Mouse (Mus musculus): Measurements from ENCODE around the gene Serpina3a. TPM values are rescaled to one million over a fixed set of nuclear protein-coding genes. Genes with fewer than 3 reads are reported as not detected.

Serpina3a gene
- polyA plus RNA-seq, 1 experiment from 2014 or later = not detected

- 79% methylated on average over 1 of the region's 1 CpGs for WGBS
- Histone ChIP-seq H3K27ac (ENCODE audit: low read depth, low read length) (no peak overlapping the region), H3K4me2 (ENCODE audit: low read depth, low read length, severe bottlenecking) (no peak overlapping the region), H3K4me1 (replicated peaks; ENCODE audit: control insufficient read depth, insufficient read depth, low read length) (no peaks in the 10 kb centered on the region), H3K36me3 (ENCODE audit: control insufficient read depth, insufficient read depth, low read length) (no peaks in the 10 kb centered on the region), H3K9ac (ENCODE audit: low read length) (no peak overlapping the region), H3K4me3 (ENCODE audit: low read depth, low read length) (no peak overlapping the region), H3K27me3 (ENCODE audit: control insufficient read depth, insufficient read depth, low read length) (no peaks in the 10 kb centered on the region), H3K9me3 (ENCODE audit: control insufficient read depth, low read length) (no peaks in the 10 kb centered on the region)
- DNase-seq (ENCODE audit: low spot score) (no peak), ATAC-seq (replicated peaks; ENCODE audit: low FRiP score) (no peak)
Observed at GRCm38 (mm10) chr12:104091303-104091702, 21.2 kb upstream of the Serpina3a start.

DNA sequence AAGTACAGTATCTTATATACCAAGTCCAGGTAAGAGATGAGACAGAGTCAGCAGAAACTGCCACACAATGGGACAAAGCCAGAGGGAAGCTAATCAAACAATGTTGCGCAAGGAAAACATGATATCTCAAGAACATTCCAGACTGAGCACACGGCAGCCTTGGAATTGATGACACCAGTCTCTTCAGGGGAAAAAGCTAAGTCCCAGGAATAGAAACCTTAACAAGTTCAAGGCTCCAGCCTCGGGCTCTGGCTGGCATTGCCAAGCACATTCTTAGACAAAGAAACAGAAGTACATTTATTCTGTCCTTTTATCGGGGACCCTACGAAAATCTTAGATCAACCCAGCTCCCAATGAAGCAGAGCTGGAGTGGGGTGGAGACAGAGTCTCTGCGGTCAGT is 11.8 kb upstream of the Serpina3a start, which contains the start of gene Serpina5:
Serpina5 (plus strand) TSS at position 346 of the 400 bp plus-strand sequence.
- no peak within 1 kb of the TSS for H3K9ac ChIP-seq (ENCODE audit: low read length)
- H3K36me3 ChIP-seq (ENCODE audit: control insufficient read depth, insufficient read depth, low read length) = no peaks in the 10 kb centered on the region
- no peak within 1 kb of the TSS for H3K27ac ChIP-seq (ENCODE audit: low read depth, low read length)
- no peaks in the 10 kb centered on the region for H3K27me3 ChIP-seq (ENCODE audit: control insufficient read depth, insufficient read depth, low read length)
- no peaks in the 10 kb centered on the region for H3K4me1 ChIP-seq (replicated peaks; ENCODE audit: control insufficient read depth, insufficient read depth, low read length)
- H3K9me3 ChIP-seq (ENCODE audit: control insufficient read depth, low read length) = no peaks in the 10 kb centered on the region
- ATAC-seq (replicated peaks; ENCODE audit: low FRiP score) = no peak
- no peak within 1 kb of the TSS for H3K4me3 ChIP-seq (ENCODE audit: low read depth, low read length)
- no peak within 1 kb of the TSS for H3K4me2 ChIP-seq (ENCODE audit: low read depth, low read length, severe bottlenecking)
- no peak for DNase-seq (ENCODE audit: low spot score)
- WGBS = 96% methylated on average over 6 of the region's 6 CpGs

GRCm38 (mm10) chr12:104105847-104106246 is 6.7 kb upstream of the Serpina3a start:
- Histone ChIP-seq H3K27me3 (ENCODE audit: control insufficient read depth, insufficient read depth, low read length) (no peaks in the 10 kb centered on the region), H3K9me3 (ENCODE audit: control insufficient read depth, low read length) (no peaks in the 10 kb centered on the region)
- no peak for ATAC-seq (replicated peaks; ENCODE audit: low FRiP score)

DNA sequence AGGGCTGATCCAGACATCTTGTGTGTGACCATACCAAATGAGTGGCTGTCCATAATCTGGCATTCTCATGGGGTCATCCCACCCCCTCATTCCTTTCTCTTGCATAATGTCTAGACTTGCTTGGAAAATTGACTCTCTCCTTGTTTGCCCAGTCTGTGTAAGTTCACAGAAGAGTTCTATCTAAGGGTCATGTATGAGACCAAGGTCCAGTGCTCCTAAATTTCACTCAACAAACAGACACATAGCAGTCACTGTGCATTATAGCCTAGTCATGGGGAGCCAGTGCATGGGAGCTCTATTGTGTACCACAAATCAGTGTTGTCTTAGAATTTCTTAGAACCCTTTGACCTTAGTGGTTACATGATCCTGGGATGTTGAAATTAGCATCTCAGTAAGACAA is 5.6 kb upstream of the Serpina3a start:
- no peak overlapping the region for H3K27ac ChIP-seq (ENCODE audit: low read depth, low read length)
- H3K4me3 ChIP-seq (ENCODE audit: low read depth, low read length) = no peak overlapping the region
- no peaks in the 10 kb centered on the region for H3K36me3 ChIP-seq (ENCODE audit: control insufficient read depth, insufficient read depth, low read length)
- H3K27me3 ChIP-seq (ENCODE audit: control insufficient read depth, insufficient read depth, low read length) = no peaks in the 10 kb centered on the region
- ATAC-seq (replicated peaks; ENCODE audit: low FRiP score) (no peak), DNase-seq (ENCODE audit: low spot score) (no peak)
- no peak overlapping the region for H3K4me2 ChIP-seq (ENCODE audit: low read depth, low read length, severe bottlenecking)
- no peak overlapping the region for H3K9ac ChIP-seq (ENCODE audit: low read length)
- H3K4me1 ChIP-seq (replicated peaks; ENCODE audit: control insufficient read depth, insufficient read depth, low read length) = no peaks in the 10 kb centered on the region
- H3K9me3 ChIP-seq (ENCODE audit: control insufficient read depth, low read length) = no peaks in the 10 kb centered on the region

More at GRCm38 (mm10) chr12:104105847-104106246, 6.7 kb upstream of the Serpina3a start:
- H3K4me2 ChIP-seq (ENCODE audit: low read depth, low read length, severe bottlenecking) = no peak overlapping the region
- H3K4me1 ChIP-seq (replicated peaks; ENCODE audit: control insufficient read depth, insufficient read depth, low read length) = no peaks in the 10 kb centered on the region
- no peak overlapping the region for H3K4me3 ChIP-seq (ENCODE audit: low read depth, low read length)
- no peak for DNase-seq (ENCODE audit: low spot score)
- no peaks in the 10 kb centered on the region for H3K36me3 ChIP-seq (ENCODE audit: control insufficient read depth, insufficient read depth, low read length)
- no peak overlapping the region for H3K9ac ChIP-seq (ENCODE audit: low read length)
- H3K27ac ChIP-seq (ENCODE audit: low read depth, low read length) = no peak overlapping the region

GRCm38 (mm10) chr12:104108507-104108906 is 4.0 kb upstream of the Serpina3a start:
- Histone ChIP-seq H3K4me2 (ENCODE audit: low read depth, low read length, severe bottlenecking) (no peak overlapping the region), H3K4me3 (ENCODE audit: low read depth, low read length) (no peak overlapping the region), H3K27ac (ENCODE audit: low read depth, low read length) (no peak overlapping the region), H3K9me3 (ENCODE audit: control insufficient read depth, low read length) (no peaks in the 10 kb centered on the region), H3K4me1 (replicated peaks; ENCODE audit: control insufficient read depth, insufficient read depth, low read length) (no peaks in the 10 kb centered on the region), H3K27me3 (ENCODE audit: control insufficient read depth, insufficient read depth, low read length) (no peaks in the 10 kb centered on the region), H3K36me3 (ENCODE audit: control insufficient read depth, insufficient read depth, low read length) (no peaks in the 10 kb centered on the region), H3K9ac (ENCODE audit: low read length) (no peak overlapping the region)
- DNase-seq (ENCODE audit: low spot score) (no peak), ATAC-seq (replicated peaks; ENCODE audit: low FRiP score) (no peak)
- WGBS = 91% methylated on average over 2 of the region's 2 CpGs

DNA sequence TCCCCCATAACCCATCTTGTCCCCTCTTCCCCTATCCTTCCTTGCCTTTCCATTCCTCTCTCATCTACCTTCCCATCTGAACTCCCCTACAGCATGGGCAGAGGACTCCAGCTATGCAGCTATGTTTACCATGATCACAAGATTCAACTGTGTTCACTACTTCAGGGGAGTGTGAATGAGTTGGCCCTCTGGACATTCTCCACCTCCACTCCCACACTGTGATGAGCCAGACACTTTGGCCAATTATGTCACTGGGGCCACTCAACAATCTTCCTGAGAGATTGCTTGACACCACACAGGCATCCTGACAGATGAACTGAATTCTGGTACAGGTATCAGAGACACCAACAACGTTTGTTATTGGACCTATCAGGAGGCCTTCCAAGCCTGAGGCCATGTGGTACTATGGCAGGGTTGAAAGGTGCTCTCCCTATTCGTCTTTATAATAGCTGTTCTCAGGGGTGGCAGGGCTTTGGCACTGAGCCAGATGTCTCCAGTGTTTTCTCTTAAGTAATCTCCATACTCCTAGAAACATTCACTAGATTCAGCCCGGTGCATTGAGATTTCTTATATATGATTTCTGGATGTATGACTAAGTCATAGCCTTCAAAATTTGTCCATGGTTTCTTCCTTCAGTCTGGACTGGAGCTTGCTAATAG is 2.5 kb downstream of the Serpina3a start:
- no peaks in the 10 kb centered on the region for H3K27me3 ChIP-seq (ENCODE audit: control insufficient read depth, insufficient read depth, low read length)
- no peak for DNase-seq (ENCODE audit: low spot score)
- no peaks in the 10 kb centered on the region for H3K4me1 ChIP-seq (replicated peaks; ENCODE audit: control insufficient read depth, insufficient read depth, low read length)
- H3K9me3 ChIP-seq (ENCODE audit: control insufficient read depth, low read length) = no peaks in the 10 kb centered on the region
- H3K36me3 ChIP-seq (ENCODE audit: control insufficient read depth, insufficient read depth, low read length) = no peaks in the 10 kb centered on the region
- H3K9ac ChIP-seq (ENCODE audit: low read length) = no peak overlapping the region
- ATAC-seq (replicated peaks; ENCODE audit: low FRiP score) = no peak
- no peak overlapping the region for H3K27ac ChIP-seq (ENCODE audit: low read depth, low read length)
- no peak overlapping the region for H3K4me3 ChIP-seq (ENCODE audit: low read depth, low read length)
- H3K4me2 ChIP-seq (ENCODE audit: low read depth, low read length, severe bottlenecking) = no peak overlapping the region
- WGBS = 69% methylated on average over 3 of the region's 3 CpGs

DNA sequence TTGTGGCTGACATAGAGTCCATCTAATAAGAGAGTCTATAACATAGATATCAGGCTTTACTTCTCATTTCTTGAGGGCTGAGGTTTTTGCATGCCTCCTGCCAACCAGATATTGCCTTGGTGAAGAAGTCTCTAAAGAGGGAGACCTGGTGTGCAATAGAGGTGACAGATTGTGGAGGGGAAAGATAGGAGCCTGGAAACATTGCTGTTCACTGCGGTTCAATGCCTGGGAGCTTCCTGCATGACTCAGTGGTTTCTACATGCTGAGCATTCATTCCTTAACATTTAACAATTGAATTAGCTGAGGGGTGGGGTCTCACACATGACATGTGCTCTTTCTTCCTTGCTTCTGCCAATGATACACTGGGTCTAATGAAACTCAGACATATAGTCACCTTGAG is 10.6 kb downstream of the Serpina3a start:
- WGBS = 84% methylated on average over 1 of the region's 1 CpGs
- no peak for DNase-seq (ENCODE audit: low spot score)

GRCm38 (mm10) chr12:104123996-104124395 is 11.5 kb downstream of the Serpina3a start:
- Histone ChIP-seq H3K9ac (ENCODE audit: low read length) (no peak overlapping the region), H3K4me1 (replicated peaks; ENCODE audit: control insufficient read depth, insufficient read depth, low read length) (no peaks in the 10 kb centered on the region), H3K27ac (ENCODE audit: low read depth, low read length) (no peak overlapping the region), H3K4me2 (ENCODE audit: low read depth, low read length, severe bottlenecking) (no peak overlapping the region), H3K4me3 (ENCODE audit: low read depth, low read length) (no peak overlapping the region), H3K27me3 (ENCODE audit: control insufficient read depth, insufficient read depth, low read length) (no peaks in the 10 kb centered on the region), H3K36me3 (ENCODE audit: control insufficient read depth, insufficient read depth, low read length) (no peaks in the 10 kb centered on the region), H3K9me3 (ENCODE audit: control insufficient read depth, low read length) (no peaks in the 10 kb centered on the region)
- ATAC-seq (replicated peaks; ENCODE audit: low FRiP score) (no peak), DNase-seq (ENCODE audit: low spot score) (no peak)
- 88% methylated on average over 2 of the region's 2 CpGs for WGBS

More for the DNA sequence above, 10.6 kb downstream of the Serpina3a start:
- Histone ChIP-seq H3K4me2 (ENCODE audit: low read depth, low read length, severe bottlenecking) (no peak overlapping the region), H3K4me3 (ENCODE audit: low read depth, low read length) (no peak overlapping the region), H3K27ac (ENCODE audit: low read depth, low read length) (no peak overlapping the region), H3K9ac (ENCODE audit: low read length) (no peak overlapping the region), H3K9me3 (ENCODE audit: control insufficient read depth, low read length) (no peaks in the 10 kb centered on the region), H3K4me1 (replicated peaks; ENCODE audit: control insufficient read depth, insufficient read depth, low read length) (no peaks in the 10 kb centered on the region), H3K27me3 (ENCODE audit: control insufficient read depth, insufficient read depth, low read length) (no peaks in the 10 kb centered on the region), H3K36me3 (ENCODE audit: control insufficient read depth, insufficient read depth, low read length) (no peaks in the 10 kb centered on the region)
- no peak for ATAC-seq (replicated peaks; ENCODE audit: low FRiP score)

DNA sequence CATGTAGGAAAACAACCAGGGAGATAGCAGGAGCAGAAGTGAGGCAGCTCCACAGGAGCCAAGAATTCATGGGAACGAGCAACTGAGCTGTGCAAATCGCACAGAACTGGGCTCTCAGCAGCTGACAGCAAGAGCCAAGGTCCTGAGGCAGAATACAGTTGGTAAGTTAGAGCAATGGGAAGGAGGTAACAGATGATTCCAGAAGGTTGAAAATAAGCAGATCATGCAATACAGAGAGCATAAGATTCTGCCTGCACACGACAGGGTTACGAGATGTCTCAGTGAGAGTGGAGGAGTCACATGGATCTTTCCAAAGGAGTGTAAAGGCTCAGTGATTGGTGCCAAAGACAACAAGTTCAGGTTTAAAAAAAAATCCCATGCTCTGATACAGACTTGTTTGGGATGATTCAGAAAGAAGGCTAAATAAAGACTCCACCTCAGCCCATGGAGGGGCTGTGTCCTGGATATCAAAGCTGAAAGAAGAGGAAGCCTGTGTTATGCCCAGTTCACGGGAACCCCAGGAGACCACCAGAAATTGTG is 12.6 kb downstream of the Serpina3a start:
- ATAC-seq (replicated peaks; ENCODE audit: low FRiP score) = no peak
- H3K9ac ChIP-seq (ENCODE audit: low read length) = no peak overlapping the region
- H3K27ac ChIP-seq (ENCODE audit: low read depth, low read length) = no peak overlapping the region
- H3K9me3 ChIP-seq (ENCODE audit: control insufficient read depth, low read length) = no peaks in the 10 kb centered on the region
- H3K4me2 ChIP-seq (ENCODE audit: low read depth, low read length, severe bottlenecking) = no peak overlapping the region
- H3K4me1 ChIP-seq (replicated peaks; ENCODE audit: control insufficient read depth, insufficient read depth, low read length) = no peaks in the 10 kb centered on the region
- H3K4me3 ChIP-seq (ENCODE audit: low read depth, low read length) = no peak overlapping the region
- no peaks in the 10 kb centered on the region for H3K36me3 ChIP-seq (ENCODE audit: control insufficient read depth, insufficient read depth, low read length)
- DNase-seq (ENCODE audit: low spot score) = no peak
- 91% methylated on average over 5 of the region's 5 CpGs for WGBS
- H3K27me3 ChIP-seq (ENCODE audit: control insufficient read depth, insufficient read depth, low read length) = no peaks in the 10 kb centered on the region

All from forebrain, embryonic 11.5 days (tissue).